Mouse (Mus musculus) embryonic facial prominence, embryonic 13.5 days (tissue): ENCODE measurements around the gene Agap1. TPM values are rescaled to one million over a fixed set of nuclear protein-coding genes. Genes with fewer than 3 reads are reported as not detected.
"Not testable (repeated sequence)": the region's sequence is repeated elsewhere in the genome, so short reads cannot be mapped to it uniquely, and the experiment has no call there.

Source experiments
- ATAC-seq: fragments of 200-750 bp; cut with Nextera tagmentation; 2 replicates; pipeline ENCODE4 v1.8.0; 2017; ENCODE audit warnings: low read depth; ENCODE audit not compliant: insufficient number of reproducible peaks, insufficient read depth, low FRiP score, low TSS enrichment
- H3K27ac ChIP-seq: fragments of 300-500 bp; sonication (generic); 2 replicates; pipeline ENCODE4 v1.5.1; 2015; ENCODE audit warnings: moderate library complexity, mild to moderate bottlenecking, inconsistent platforms
- H3K27me3 ChIP-seq: fragments of 300-500 bp; sonication (generic); 2 replicates; pipeline ENCODE4 v1.6.1; 2015; ENCODE audit warnings: mild to moderate bottlenecking, inconsistent platforms
- H3K36me3 ChIP-seq: fragments of 300-500 bp; sonication (generic); 2 replicates; pipeline ENCODE4 v1.6.1; 2015; ENCODE audit warnings: mild to moderate bottlenecking, inconsistent platforms
- H3K4me1 ChIP-seq: fragments of 300-500 bp; sonication (generic); 2 replicates; pipeline ENCODE4 v1.6.1; 2015; ENCODE audit warnings: inconsistent platforms
- H3K4me2 ChIP-seq: fragments of 300-500 bp; sonication (generic); 2 replicates; pipeline ENCODE4 v1.6.1; 2015; ENCODE audit warnings: moderate library complexity, mild to moderate bottlenecking, inconsistent platforms
- H3K4me3 ChIP-seq: fragments of 300-500 bp; sonication (generic); 2 replicates; pipeline ENCODE4 v1.5.1; 2015; ENCODE audit warnings: mild to moderate bottlenecking, inconsistent platforms
- H3K9ac ChIP-seq: fragments of 300-500 bp; sonication (generic); 2 replicates; pipeline ENCODE4 v1.6.1; 2015; ENCODE audit warnings: mild to moderate bottlenecking, inconsistent platforms
- H3K9me3 ChIP-seq: fragments of 300-500 bp; sonication (generic); 2 replicates; pipeline ENCODE4 v1.6.1; 2016; ENCODE audit warnings: inconsistent platforms
- WGBS: fragments of 180-500 bp; shearing (Covaris S2); methylation state at CpG from one replicate; pipeline ENCODE4 v1.1.7; 2015; ENCODE audit warnings: mixed read lengths; 5-methylcytosine and 5-hydroxymethylcytosine counted together
- polyA plus RNA-seq: library from polyadenylated mRNA; unstranded; fragments of >200 nt; fragmentation: Nextera tagmentation; extraction: Ambion mirVana; gene quantifications from 2 replicates; pipeline ENCODE4 v1.2.1, GENCODE M21; 2015

The Agap1 gene
- polyA plus RNA-seq, 1 experiment from 2014 or later: 14.4 TPM

DNA sequence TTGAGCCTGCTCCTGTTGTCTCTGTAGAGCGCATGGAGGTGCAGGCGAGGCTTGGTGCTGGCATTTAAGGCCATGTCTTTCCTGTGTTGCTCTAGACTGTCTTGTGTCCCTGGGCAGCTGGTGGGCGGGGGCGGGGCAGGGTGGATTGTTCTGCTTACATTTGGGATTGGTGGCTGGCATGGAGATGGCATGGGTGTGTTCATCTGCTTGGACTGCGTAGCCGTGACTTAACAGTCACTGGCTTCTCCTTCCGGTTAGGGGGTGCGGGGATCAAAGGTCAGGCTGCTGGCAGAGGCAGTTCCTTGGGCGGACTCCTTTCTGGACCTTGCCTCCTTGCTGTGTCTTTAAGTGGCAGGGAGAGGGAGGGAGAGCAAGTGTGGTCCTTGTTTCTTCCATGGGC is 26.5 kb downstream of the Agap1 start:
- Histone ChIP-seq H3K4me2 (no peak overlapping the region), H3K9ac (no peak overlapping the region), H3K4me1 (peaks cover 52% of the 10 kb centered on the region), H3K9me3 (no peaks in the 10 kb centered on the region), H3K36me3 (no peaks in the 10 kb centered on the region), H3K27ac (no peak overlapping the region), H3K27me3 (no peaks in the 10 kb centered on the region), H3K4me3 (no peak overlapping the region)
- no peak for ATAC-seq
- WGBS: 81% methylated on average over 9 of the region's 9 CpGs

DNA sequence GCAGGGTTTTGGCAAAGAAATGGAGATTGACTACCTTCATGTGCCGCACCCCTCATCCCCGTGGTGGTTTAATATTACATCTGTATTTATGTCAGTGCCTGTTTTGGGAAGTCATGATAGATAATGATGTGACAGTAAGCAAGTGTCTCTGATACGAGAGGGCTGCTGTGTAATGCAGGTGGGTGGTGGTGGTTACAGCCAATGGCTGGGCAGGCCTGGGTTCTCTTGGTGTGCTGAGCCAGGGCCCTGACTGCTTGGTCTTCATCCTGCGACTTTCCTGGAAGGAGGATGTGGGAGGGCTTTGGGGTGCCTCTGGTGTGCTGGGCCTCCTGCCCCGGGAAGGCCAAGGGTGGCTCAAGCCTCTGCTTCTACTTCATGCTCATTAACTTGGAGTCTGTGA is 28.2 kb downstream of the Agap1 start:
- H3K4me1 ChIP-seq: peaks cover 60% of the 10 kb centered on the region
- WGBS: 53% methylated on average over 5 of the region's 5 CpGs

GRCm38 (mm10) chr1:89486891-89487290 is 32.3 kb downstream of the Agap1 start:
- 91% methylated on average over 6 of the region's 6 CpGs for WGBS
- no peaks in the 10 kb centered on the region for H3K27me3 ChIP-seq
- no peaks in the 10 kb centered on the region for H3K9me3 ChIP-seq
- no peak overlapping the region for H3K4me3 ChIP-seq
- H3K27ac ChIP-seq: no peak overlapping the region
- no peak overlapping the region for H3K4me2 ChIP-seq
- no peak overlapping the region for H3K9ac ChIP-seq
- no peaks in the 10 kb centered on the region for H3K36me3 ChIP-seq
- no peak for ATAC-seq
- H3K4me1 ChIP-seq: peaks cover 67% of the 10 kb centered on the region

More for the DNA sequence above, 28.2 kb downstream of the Agap1 start:
- H3K4me2 ChIP-seq: no peak overlapping the region
- no peak overlapping the region for H3K4me3 ChIP-seq
- no peaks in the 10 kb centered on the region for H3K36me3 ChIP-seq
- no peaks in the 10 kb centered on the region for H3K9me3 ChIP-seq
- H3K27me3 ChIP-seq: no peaks in the 10 kb centered on the region
- no peak for ATAC-seq
- H3K9ac ChIP-seq: 0 out of 2 replicates have a peak overlapping the region, but pooled peaks have one; percentile 27
- no peak overlapping the region for H3K27ac ChIP-seq

DNA sequence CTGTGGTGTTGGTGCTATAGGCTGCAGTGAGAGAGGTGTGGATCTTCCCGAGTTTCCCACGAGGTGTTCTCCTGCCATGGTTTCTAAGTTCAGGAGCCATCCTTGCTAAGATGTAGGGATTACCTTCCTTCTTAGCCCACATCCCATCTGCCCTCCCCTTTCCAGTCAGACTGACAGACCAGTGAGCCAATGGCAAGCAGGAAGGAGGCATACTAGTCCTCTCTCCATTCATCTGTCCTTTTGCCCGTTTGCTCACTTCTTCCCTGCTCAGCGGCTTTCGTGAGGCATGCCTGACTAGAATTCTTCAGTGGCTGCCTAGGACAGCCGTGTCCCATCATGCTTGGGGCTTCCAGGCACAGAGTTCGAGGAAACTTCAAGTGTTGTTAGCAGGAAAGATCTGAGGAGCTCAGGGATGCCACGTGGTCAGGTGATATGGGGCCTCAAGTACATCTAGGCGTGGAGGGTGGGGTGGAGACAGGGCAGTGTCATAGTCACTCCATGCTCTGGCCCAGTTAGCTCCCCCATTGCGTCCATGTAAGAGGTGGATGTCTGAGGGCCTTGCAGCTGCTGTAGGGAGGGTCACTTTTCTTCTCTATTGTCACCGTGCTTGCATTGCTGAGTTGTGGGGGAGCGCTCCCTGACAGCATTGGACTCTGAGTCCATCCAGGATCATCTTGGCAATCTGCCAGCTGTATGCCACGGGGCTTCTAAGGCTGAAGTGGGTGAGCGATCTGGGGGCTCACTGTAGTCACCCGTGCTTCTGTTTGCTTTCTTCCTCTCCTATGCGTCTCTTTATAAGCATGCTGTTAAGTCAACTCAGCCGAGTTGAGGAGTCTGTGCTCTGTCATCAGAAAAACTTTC is 34.7 kb downstream of the Agap1 start:
- ATAC-seq: no peak
- H3K4me1 ChIP-seq: peaks cover 59% of the 10 kb centered on the region

GRCm38 (mm10) chr1:89493177-89493576 is 38.6 kb downstream of the Agap1 start:
- Histone ChIP-seq H3K4me1 (peaks cover 61% of the 10 kb centered on the region), H3K9me3 (no peaks in the 10 kb centered on the region), H3K27ac (no peak overlapping the region; the same call in 1 of the 2 replicates), H3K4me2 (no peak overlapping the region), H3K36me3 (no peaks in the 10 kb centered on the region), H3K27me3 (no peaks in the 10 kb centered on the region), H3K9ac (no peak overlapping the region), H3K4me3 (no peak overlapping the region)
- whole genome bisulfite sequencing: 76% methylated on average over 5 of the region's 5 CpGs
- no peak for ATAC-seq

More for the DNA sequence above, 34.7 kb downstream of the Agap1 start:
- Histone ChIP-seq H3K9me3 (no peaks in the 10 kb centered on the region), H3K9ac (no peak overlapping the region), H3K27ac (no peak overlapping the region), H3K36me3 (no peaks in the 10 kb centered on the region), H3K4me3 (no peak overlapping the region), H3K4me2 (no peak overlapping the region), H3K27me3 (no peaks in the 10 kb centered on the region)
- WGBS: 74% methylated on average over 17 of the region's 17 CpGs

DNA sequence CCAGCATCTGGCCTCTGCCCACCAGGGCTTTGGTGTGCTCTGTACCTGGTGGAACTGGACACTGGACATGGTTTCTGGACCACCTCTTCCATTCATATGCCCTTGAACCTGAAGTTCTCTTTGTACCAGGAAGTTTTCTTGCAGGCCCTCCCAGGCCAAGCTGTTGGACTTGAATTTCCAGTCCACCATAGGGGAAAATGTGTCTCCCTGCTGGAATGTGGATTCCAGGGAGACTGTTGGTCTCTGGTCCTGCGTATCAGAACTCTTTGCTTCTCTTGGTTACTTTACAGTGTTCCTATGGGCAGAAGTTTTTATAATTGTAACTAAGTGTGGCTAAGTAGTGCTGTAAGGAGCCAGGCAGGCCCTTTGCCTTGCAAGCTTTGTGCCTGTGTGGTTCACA is 40.2 kb downstream of the Agap1 start:
- Histone ChIP-seq H3K27me3 (no peaks in the 10 kb centered on the region), H3K9ac (no peak overlapping the region), H3K4me3 (no peak overlapping the region), H3K36me3 (no peaks in the 10 kb centered on the region), H3K9me3 (no peaks in the 10 kb centered on the region), H3K27ac (no peak overlapping the region), H3K4me1 (peaks cover 56% of the 10 kb centered on the region), H3K4me2 (no peak overlapping the region)
- ATAC-seq: no peak
- 75% methylated on average over 1 of the region's 1 CpGs for WGBS

DNA sequence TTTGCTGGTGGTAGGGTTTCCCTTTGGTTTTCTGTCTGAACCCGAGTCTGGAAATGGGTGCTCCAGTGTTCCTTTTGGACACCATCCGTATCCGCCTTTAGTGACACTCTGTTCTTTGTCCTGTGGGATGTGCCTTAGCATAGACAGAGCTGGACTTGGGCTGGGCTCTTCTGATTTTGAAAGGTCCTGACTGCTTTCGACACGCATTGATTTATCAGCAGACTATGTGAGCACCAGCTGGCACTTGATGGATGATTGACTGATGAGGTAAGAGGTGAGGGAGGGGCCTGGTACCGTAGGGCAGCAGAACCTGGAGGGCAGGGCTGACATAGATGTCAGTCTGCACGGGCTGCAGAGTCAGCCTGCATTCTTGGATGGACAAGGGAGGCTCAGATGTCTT is 41.6 kb downstream of the Agap1 start:
- ATAC-seq: no peak
- Histone ChIP-seq H3K27me3 (no peaks in the 10 kb centered on the region), H3K9me3 (no peaks in the 10 kb centered on the region), H3K27ac (no peak overlapping the region), H3K4me1 (peaks cover 53% of the 10 kb centered on the region), H3K36me3 (no peaks in the 10 kb centered on the region), H3K9ac (no peak overlapping the region), H3K4me3 (no peak overlapping the region), H3K4me2 (no peak overlapping the region)
- 68% methylated on average over 7 of the region's 7 CpGs for WGBS

DNA sequence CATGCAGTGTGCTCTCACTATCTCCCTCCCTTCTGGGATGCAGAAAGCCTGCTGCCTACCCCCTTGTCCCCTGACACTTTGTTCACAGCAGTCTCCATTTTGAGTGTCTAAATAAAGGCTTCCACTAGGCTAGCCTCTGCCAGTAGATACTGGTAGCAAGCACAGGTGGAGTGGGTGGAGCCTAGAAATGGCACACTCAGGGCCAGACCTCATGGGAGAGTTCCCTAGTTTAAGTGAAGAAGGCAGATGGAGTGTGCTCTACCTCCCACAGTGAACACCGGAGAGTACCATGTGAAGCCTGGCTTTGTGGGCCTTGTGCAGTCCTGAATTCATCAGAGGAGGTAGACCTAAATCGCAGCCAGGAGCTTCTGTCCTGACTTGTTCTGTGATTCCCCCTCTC is 46.3 kb downstream of the Agap1 start:
- peak; percentile 53; the same call in 1 of the 2 replicates for ATAC-seq
- H3K27ac ChIP-seq: no peak overlapping the region
- no peak overlapping the region for H3K9ac ChIP-seq
- no peaks in the 10 kb centered on the region for H3K27me3 ChIP-seq
- H3K4me1 ChIP-seq: peaks cover 41% of the 10 kb centered on the region
- WGBS: 80% methylated on average over 2 of the region's 2 CpGs
- H3K4me3 ChIP-seq: no peak overlapping the region
- no peak overlapping the region for H3K4me2 ChIP-seq
- no peaks in the 10 kb centered on the region for H3K9me3 ChIP-seq
- H3K36me3 ChIP-seq: no peaks in the 10 kb centered on the region

GRCm38 (mm10) chr1:89501346-89501745 is 46.7 kb downstream of the Agap1 start:
- Histone ChIP-seq H3K27ac (no peak overlapping the region), H3K4me3 (no peak overlapping the region), H3K4me2 (no peak overlapping the region), H3K4me1 (peaks cover 39% of the 10 kb centered on the region), H3K27me3 (no peaks in the 10 kb centered on the region), H3K9me3 (no peaks in the 10 kb centered on the region), H3K9ac (no peak overlapping the region), H3K36me3 (no peaks in the 10 kb centered on the region)
- WGBS: 87% methylated on average over 4 of the region's 4 CpGs
- ATAC-seq: no peak

- not testable (repeated sequence) for H3K9ac ChIP-seq, H3K9me3 ChIP-seq, H3K27ac ChIP-seq, H3K36me3 ChIP-seq, ATAC-seq, H3K4me3 ChIP-seq, H3K27me3 ChIP-seq, H3K4me2 ChIP-seq
- peaks cover 34% of the 10 kb centered on the region for H3K4me1 ChIP-seq
Observed at GRCm38 (mm10) chr1:89501891-89502290, 47.3 kb downstream of the Agap1 start.

- 48% methylated on average over 2 of the region's 2 CpGs for WGBS
- H3K9me3 ChIP-seq: no peaks in the 10 kb centered on the region
- no peak for ATAC-seq
- no peaks in the 10 kb centered on the region for H3K27me3 ChIP-seq
- H3K4me2 ChIP-seq: no peak overlapping the region
- peaks cover 42% of the 10 kb centered on the region for H3K4me1 ChIP-seq
- no peak overlapping the region for H3K27ac ChIP-seq
- H3K9ac ChIP-seq: no peak overlapping the region
- H3K4me3 ChIP-seq: no peak overlapping the region
- H3K36me3 ChIP-seq: no peaks in the 10 kb centered on the region
Observed at GRCm38 (mm10) chr1:89509196-89509595, 54.6 kb downstream of the Agap1 start.

GRCm38 (mm10) chr1:89509763-89510340 is 55.2 kb downstream of the Agap1 start:
- ATAC-seq: no peak
- no peaks in the 10 kb centered on the region for H3K36me3 ChIP-seq

More at GRCm38 (mm10) chr1:89509763-89510340, 55.2 kb downstream of the Agap1 start:
- Histone ChIP-seq H3K4me1 (peaks cover 47% of the 10 kb centered on the region), H3K9me3 (no peaks in the 10 kb centered on the region), H3K27me3 (no peaks in the 10 kb centered on the region), H3K9ac (no peak overlapping the region), H3K4me3 (no peak overlapping the region), H3K4me2 (no peak overlapping the region), H3K27ac (no peak overlapping the region; the same call in 1 of the 2 replicates)
- 38% methylated on average over 8 of the region's 8 CpGs for WGBS
